Mouse (Mus musculus) limb, embryonic 12.5 days (tissue): ENCODE data around the gene Plac9a. TPM values are rescaled to one million over a fixed set of nuclear protein-coding genes. Genes with fewer than 3 reads are reported as not detected.

ENCODE experiments used
- polyA plus RNA-seq: library from polyadenylated mRNA; unstranded; fragments of >200 nt; fragmentation: Nextera tagmentation; extraction: Ambion mirVana; gene quantifications from 2 replicates; pipeline ENCODE4 v1.2.1, GENCODE M21; 2016

Gene Plac9a
- polyA plus RNA-seq, 1 experiment from 2014 or later = not detected

Other genes starting within 250 kb of the Plac9a start
- gene Ppif, start 208.9 kb downstream of the Plac9a start, polyA plus RNA-seq = 29.2 and 32.9 TPM in 2 replicates
- 28.6 and 32.6 TPM in 2 replicates for gene Zcchc24, start 134.1 kb downstream of the Plac9a start, polyA plus RNA-seq
- 6.2 and 7.0 TPM in 2 replicates for gene Anxa11, start 60.9 kb downstream of the Plac9a start, polyA plus RNA-seq
- 1.7 and 4.1 TPM in 2 replicates for gene Tmem254a, start 24.6 kb upstream of the Plac9a start, polyA plus RNA-seq
- not detected in 2 replicates for gene Cphx1, start 35.2 kb upstream of the Plac9a start, polyA plus RNA-seq
- gene Duxbl1, start 75.5 kb upstream of the Plac9a start, polyA plus RNA-seq = 2.7 and 3.3 TPM in 2 replicates
- 1.7 TPM in 1 of 2 replicates, not detected in the other for gene Gm9780, start 139.6 kb upstream of the Plac9a start, polyA plus RNA-seq
- gene Tmem254c, start 164.3 kb upstream of the Plac9a start, polyA plus RNA-seq = 21.7 and 22.1 TPM in 2 replicates
- gene Cphx2, start 178.4 kb upstream of the Plac9a start, polyA plus RNA-seq = not detected in 2 replicates
- gene Cphx3, start 179.2 kb upstream of the Plac9a start, polyA plus RNA-seq = not detected in 2 replicates
- 3.9 TPM in 1 of 2 replicates, not detected in the other for gene Duxbl2, start 215.2 kb upstream of the Plac9a start, polyA plus RNA-seq